Mouse (Mus musculus) lung, postnatal 0 days (tissue): ENCODE results near the gene Flrt1.
A peak's percentile ranks its signal among the peaks of the same experiment; 100 is the strongest.

Source experiments
- CTCF ChIP-seq: IDR thresholded peaks from 2 replicates; pipeline ENCODE4 v1.5.1; 2016; ENCODE audit warnings: antibody characterized with exemption, mild to moderate bottlenecking
- EP300 ChIP-seq: IDR thresholded peaks from 2 replicates; pipeline ENCODE4 v1.6.1; 2016; ENCODE audit warnings: antibody characterized with exemption, mild to moderate bottlenecking, control low read depth

- TF ChIP-seq CTCF (0 out of 2 replicates have a peak, but pooled peaks have one; percentile 10), EP300 (no peak)
Measured at GRCm38 (mm10) chr19:7056248-7057087, 49.1 kb downstream of the Flrt1 start, which contains the start of gene Macrod1.
